Mouse (Mus musculus) C3H10T1/2 (cell line): Measurements from ENCODE around the gene Olfr1085. TPM values are rescaled to one million over a fixed set of nuclear protein-coding genes. Genes with fewer than 3 reads are reported as not detected.

ENCODE experiments used
- polyA plus RNA-seq, 2 experiments: library from polyadenylated mRNA; unstranded; fragments of >200 nt; fragmentation: generic; extraction: Trizol; gene quantifications; one replicate each; pipeline ENCODE4 v1.2.1; 2012; ENCODE audit warnings: missing spikeins in 2 of 2

The Olfr1085 gene
- polyA plus RNA-seq: not detected

GRCm38 (mm10) chr2:86661919-86662318 lies at the start of gene Olfr1085:
Olfr1085 (minus strand) TSS chr2:86662019.

DNA sequence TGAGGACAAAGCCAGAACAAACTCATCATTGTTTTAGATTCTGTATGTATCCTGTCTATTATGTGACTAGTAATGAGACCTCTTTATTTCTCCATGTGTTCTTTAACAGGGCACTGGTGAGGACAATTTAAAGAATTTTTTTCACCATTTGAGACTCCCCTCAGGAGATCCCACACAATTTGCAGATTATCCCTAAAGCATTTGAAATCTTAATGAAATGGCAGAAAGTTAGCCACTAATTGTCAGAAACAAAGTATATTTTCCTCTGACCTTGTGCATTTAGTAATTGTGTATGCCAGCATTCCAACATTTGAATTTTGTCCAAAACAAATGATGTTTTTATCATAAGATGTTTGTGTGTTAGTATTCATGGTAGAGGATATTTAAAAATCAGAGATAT lies 36.5 kb upstream of the Olfr1085 start, which contains the start of gene Olfr1087:
TSS of gene Olfr1087 (minus strand) at position 101 of the 400 bp plus-strand sequence.

GRCm38 (mm10) chr2:86679992-86680391 lies 18.2 kb upstream of the Olfr1085 start, which contains the start of gene Olfr1086:
Olfr1086 (minus strand) TSS chr2:86680092.

DNA sequence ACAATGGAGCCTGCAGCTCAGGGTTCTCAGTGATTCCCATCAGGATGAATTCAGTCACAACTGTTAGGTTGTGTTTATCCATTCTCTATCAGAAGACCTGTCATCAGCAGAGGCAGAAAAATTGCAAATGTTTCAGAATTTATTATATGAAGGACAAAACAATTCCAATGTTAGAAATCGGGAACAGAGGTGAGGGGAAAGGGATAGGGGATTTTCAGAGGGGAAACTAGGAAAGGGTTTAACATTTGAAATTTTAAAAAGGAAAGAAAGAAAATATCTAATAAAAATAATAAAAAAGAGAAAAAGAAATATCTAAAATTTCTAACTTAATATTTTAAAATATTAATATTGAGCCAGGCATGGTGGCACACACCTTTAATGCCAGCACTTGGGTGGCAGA lies 22.2 kb downstream of the Olfr1085 start, which contains the start of gene Olfr1084:
TSS of gene Olfr1084 (minus strand) at position 101 of the 400 bp plus-strand sequence.

Other genes with a start within 250 kb of the Olfr1085 start
- gene Olfr1061, start 248.0 kb downstream of the Olfr1085 start, polyA plus RNA-seq: not detected
- gene Olfr1062, start 235.3 kb downstream of the Olfr1085 start, polyA plus RNA-seq: not detected
- gene Olfr1065, start 211.4 kb downstream of the Olfr1085 start, polyA plus RNA-seq: not detected
- not detected for gene Olfr1066, start 205.8 kb downstream of the Olfr1085 start, polyA plus RNA-seq
- not detected for gene Olfr228, start 174.6 kb downstream of the Olfr1085 start, polyA plus RNA-seq
- gene Olfr1076, start 153.6 kb downstream of the Olfr1085 start, polyA plus RNA-seq: not detected
- gene Olfr1079, start 119.5 kb downstream of the Olfr1085 start, polyA plus RNA-seq: not detected
- not detected for gene Olfr1080, start 103.8 kb downstream of the Olfr1085 start, polyA plus RNA-seq
- not detected for gene Olfr1082, start 63.1 kb downstream of the Olfr1085 start, polyA plus RNA-seq
- gene Olfr1084, start 22.3 kb downstream of the Olfr1085 start, polyA plus RNA-seq: not detected
- gene Olfr1086, start 18.1 kb upstream of the Olfr1085 start, polyA plus RNA-seq: not detected
- gene Olfr1087, start 36.4 kb upstream of the Olfr1085 start, polyA plus RNA-seq: not detected
- gene Olfr1089, start 71.7 kb upstream of the Olfr1085 start, polyA plus RNA-seq: not detected
- gene Olfr1090, start 97.0 kb upstream of the Olfr1085 start, polyA plus RNA-seq: not detected
- not detected for gene Olfr1093, start 120.5 kb upstream of the Olfr1085 start, polyA plus RNA-seq
- not detected for gene Olfr141, start 148.0 kb upstream of the Olfr1085 start, polyA plus RNA-seq
- gene Olfr1094, start 162.6 kb upstream of the Olfr1085 start, polyA plus RNA-seq: not detected
- gene Olfr1095, start 189.7 kb upstream of the Olfr1085 start, polyA plus RNA-seq: not detected
- gene Gm13723, start 212.8 kb upstream of the Olfr1085 start, polyA plus RNA-seq: not detected
- not detected for gene Olfr1097, start 230.2 kb upstream of the Olfr1085 start, polyA plus RNA-seq